Mouse (Mus musculus): ENCODE results near the gene Best3. TPM values are rescaled to one million over a fixed set of nuclear protein-coding genes. Genes with fewer than 3 reads are reported as not detected.
A peak's percentile ranks its signal among the peaks of the same experiment; 100 is the strongest.
"Not testable (repeated sequence)": the region's sequence is repeated elsewhere in the genome, so short reads cannot be mapped to it uniquely, and the experiment has no call there.

The Best3 gene
- polyA plus RNA-seq, 1 experiment from 2014 or later = 0.50 TPM

GRCm38 (mm10) chr10:117033785-117034184 is 47.7 kb downstream of the Best3 start:
- Histone ChIP-seq H3K9ac (no peak overlapping the region), H3K27ac (ENCODE audit: poor library complexity, severe bottlenecking) (no peak overlapping the region), H3K36me3 (no peaks in the 10 kb centered on the region), H3K4me3 (no peak overlapping the region), H3K4me1 (replicated peaks) (no peaks in the 10 kb centered on the region), H3K9me3 (replicated peaks) (no peaks in the 10 kb centered on the region), H3K4me2 (peak overlapping the region; percentile 33), H3K27me3 (replicated peaks) (no peaks in the 10 kb centered on the region)
- ATAC-seq (ENCODE audit: insufficient number of reproducible peaks, low FRiP score) = no peak; the same call in 1 of the 2 replicates
- WGBS = 20% methylated on average over 8 of the region's 8 CpGs

- no peaks in the 10 kb centered on the region for H3K36me3 ChIP-seq
- no peak for ATAC-seq (ENCODE audit: insufficient number of reproducible peaks, low FRiP score)
- 74% methylated on average over 6 of the region's 6 CpGs for WGBS
- H3K4me2 ChIP-seq = no peak overlapping the region
- no peak overlapping the region for H3K27ac ChIP-seq (ENCODE audit: poor library complexity, severe bottlenecking)
- no peak overlapping the region for H3K9ac ChIP-seq
- no peaks in the 10 kb centered on the region for H3K27me3 ChIP-seq (replicated peaks)
- H3K4me3 ChIP-seq = no peak overlapping the region
- H3K9me3 ChIP-seq (replicated peaks) = no peaks in the 10 kb centered on the region
- H3K4me1 ChIP-seq (replicated peaks) = peaks cover 28% of the 10 kb centered on the region
These were observed 54.2 kb downstream of the Best3 start for GRCm38 (mm10) chr10:117040355-117040754.

- Histone ChIP-seq H3K27ac (ENCODE audit: poor library complexity, severe bottlenecking) (peak overlapping the region; percentile 87), H3K9me3 (replicated peaks) (no peaks in the 10 kb centered on the region), H3K4me3 (no peak overlapping the region), H3K9ac (peak overlapping the region; percentile 66), H3K4me2 (peak overlapping the region; percentile 50), H3K4me1 (replicated peaks) (peaks cover 28% of the 10 kb centered on the region), H3K36me3 (no peaks in the 10 kb centered on the region), H3K27me3 (replicated peaks) (no peaks in the 10 kb centered on the region)
- WGBS = 20% methylated on average over 14 of the region's 14 CpGs
- peak; percentile 76 for ATAC-seq (ENCODE audit: insufficient number of reproducible peaks, low FRiP score)
These were observed 56.2 kb downstream of the Best3 start for GRCm38 (mm10) chr10:117042295-117042694.

GRCm38 (mm10) chr10:117043497-117044166 is 57.5 kb downstream of the Best3 start:
- peak overlapping the region; percentile 13; the same call in 1 of the 2 replicates for H3K4me3 ChIP-seq
- not testable (repeated sequence) for H3K36me3 ChIP-seq; H3K9me3 ChIP-seq (replicated peaks); H3K27me3 ChIP-seq (replicated peaks); ATAC-seq (ENCODE audit: insufficient number of reproducible peaks, low FRiP score)
- peak overlapping the region; percentile 62 for H3K4me2 ChIP-seq
- H3K27ac ChIP-seq (ENCODE audit: poor library complexity, severe bottlenecking) = 0 out of 2 replicates have a peak overlapping the region, but pooled peaks have one; percentile 14
- WGBS = 22% methylated on average over 16 of the region's 16 CpGs
- H3K9ac ChIP-seq = 0 out of 2 replicates have a peak overlapping the region, but pooled peaks have one; percentile 32
- H3K4me1 ChIP-seq (replicated peaks) = peaks cover 33% of the 10 kb centered on the region

GRCm38 (mm10) chr10:117045175-117046056 is 59.3 kb downstream of the Best3 start, which contains the start of gene Lrrc10:
Lrrc10 (plus strand) TSS chr10:117045341.
- peak within 1 kb of the TSS; percentile 62 for H3K4me2 ChIP-seq
- peak within 1 kb of the TSS; percentile 63 for H3K4me3 ChIP-seq
- H3K36me3 ChIP-seq = peaks cover 19% of the 10 kb centered on the region
- no peaks in the 10 kb centered on the region for H3K9me3 ChIP-seq (replicated peaks)
- no peaks in the 10 kb centered on the region for H3K27me3 ChIP-seq (replicated peaks)
- H3K9ac ChIP-seq = peak within 1 kb of the TSS; percentile 86
- H3K4me1 ChIP-seq (replicated peaks) = peaks cover 45% of the 10 kb centered on the region
- H3K27ac ChIP-seq (ENCODE audit: poor library complexity, severe bottlenecking) = peak within 1 kb of the TSS; percentile 92
- WGBS = 21% methylated on average over 40 of the region's 40 CpGs
- peak; percentile 58 for ATAC-seq (ENCODE audit: insufficient number of reproducible peaks, low FRiP score)

- Histone ChIP-seq H3K36me3 (peaks cover 51% of the 10 kb centered on the region), H3K9ac (no peak overlapping the region; the same call in 1 of the 2 replicates), H3K4me2 (peak overlapping the region; percentile 66), H3K27ac (ENCODE audit: poor library complexity, severe bottlenecking) (peak overlapping the region; percentile 55; the same call in 1 of the 2 replicates), H3K4me1 (replicated peaks) (peaks cover 23% of the 10 kb centered on the region), H3K4me3 (no peak overlapping the region), H3K27me3 (replicated peaks) (no peaks in the 10 kb centered on the region), H3K9me3 (replicated peaks) (no peaks in the 10 kb centered on the region)
- ATAC-seq (ENCODE audit: insufficient number of reproducible peaks, low FRiP score) = no peak
- WGBS = 75% methylated on average over 4 of the region's 4 CpGs
These were observed 63.1 kb downstream of the Best3 start for GRCm38 (mm10) chr10:117049253-117049652.

- Histone ChIP-seq H3K27me3 (replicated peaks) (no peaks in the 10 kb centered on the region), H3K9me3 (replicated peaks) (no peaks in the 10 kb centered on the region), H3K4me3 (no peak overlapping the region), H3K27ac (ENCODE audit: poor library complexity, severe bottlenecking) (peak overlapping the region; percentile 19; the same call in 1 of the 2 replicates), H3K9ac (0 out of 2 replicates have a peak overlapping the region, but pooled peaks have one; percentile 1), H3K4me2 (no peak overlapping the region), H3K4me1 (replicated peaks) (peaks cover 17% of the 10 kb centered on the region), H3K36me3 (peaks cover 59% of the 10 kb centered on the region)
- WGBS = 67% methylated on average over 4 of the region's 4 CpGs
- no peak for ATAC-seq (ENCODE audit: insufficient number of reproducible peaks, low FRiP score)
These were observed 64.0 kb downstream of the Best3 start for GRCm38 (mm10) chr10:117049961-117050597.

- WGBS = 90% methylated on average over 4 of the region's 4 CpGs
- H3K36me3 ChIP-seq = peaks cover 96% of the 10 kb centered on the region
- H3K4me1 ChIP-seq (replicated peaks) = peaks cover 11% of the 10 kb centered on the region
- no peak overlapping the region for H3K9ac ChIP-seq
- H3K27me3 ChIP-seq (replicated peaks) = no peaks in the 10 kb centered on the region
- no peak overlapping the region for H3K4me2 ChIP-seq
- no peak for ATAC-seq (ENCODE audit: insufficient number of reproducible peaks, low FRiP score)
- H3K27ac ChIP-seq (ENCODE audit: poor library complexity, severe bottlenecking) = no peak overlapping the region
- no peaks in the 10 kb centered on the region for H3K9me3 ChIP-seq (replicated peaks)
- H3K4me3 ChIP-seq = no peak overlapping the region
These were observed 69.6 kb downstream of the Best3 start for GRCm38 (mm10) chr10:117055668-117056067.

GRCm38 (mm10) chr10:117062894-117063253 is 76.8 kb downstream of the Best3 start:
- no peak overlapping the region for H3K27ac ChIP-seq (ENCODE audit: poor library complexity, severe bottlenecking)
- no peaks in the 10 kb centered on the region for H3K9me3 ChIP-seq (replicated peaks)
- 2% methylated on average over 15 of the region's 15 CpGs for WGBS
- ATAC-seq (ENCODE audit: insufficient number of reproducible peaks, low FRiP score) = no peak
- H3K9ac ChIP-seq = peak overlapping the region; percentile 93
- no peaks in the 10 kb centered on the region for H3K27me3 ChIP-seq (replicated peaks)
- peak overlapping the region; percentile 97 for H3K4me3 ChIP-seq
- H3K36me3 ChIP-seq = peaks cover 42% of the 10 kb centered on the region
- peaks cover 15% of the 10 kb centered on the region for H3K4me1 ChIP-seq (replicated peaks)
- peak overlapping the region; percentile 87 for H3K4me2 ChIP-seq

- H3K4me1 ChIP-seq (replicated peaks) = peaks cover 13% of the 10 kb centered on the region
- ATAC-seq (ENCODE audit: insufficient number of reproducible peaks, low FRiP score) = peak; percentile 98
- no peaks in the 10 kb centered on the region for H3K27me3 ChIP-seq (replicated peaks)
- H3K9me3 ChIP-seq (replicated peaks) = no peaks in the 10 kb centered on the region
- H3K36me3 ChIP-seq = peaks cover 36% of the 10 kb centered on the region
- H3K4me2 ChIP-seq = peak within 1 kb of the TSS; percentile 87
- H3K27ac ChIP-seq (ENCODE audit: poor library complexity, severe bottlenecking) = peak within 1 kb of the TSS; percentile 86
- under 1% methylated on average over 68 of the region's 68 CpGs for WGBS
- H3K9ac ChIP-seq = peak within 1 kb of the TSS; percentile 93
- H3K4me3 ChIP-seq = peak within 1 kb of the TSS; percentile 97
These were observed 77.3 kb downstream of the Best3 start, which contains the start of gene Cct2 for GRCm38 (mm10) chr10:117063254-117064021. Cct2 (minus strand) TSS chr10:117063814.

Data from heart, embryonic 12.5 days (tissue).